Mouse (Mus musculus) thymus, postnatal 36 days (tissue): ENCODE data around the gene Adgrl4.

Source experiments
- DNase-seq, 2 experiments: peaks; one replicate each; pipeline ENCODE4 v3.0.0; 2022; ENCODE audit warnings: mixed read lengths in 2 of 2

The Adgrl4 gene

GRCm38 (mm10) chr3:151437693-151438092 lies at the start of gene Adgrl4:
Gene Adgrl4 (plus strand): TSS chr3:151437887.
- no peak for DNase-seq

GRCm38 (mm10) chr3:151390912-151391311 lies 46.8 kb upstream of the Adgrl4 start:
- DNase-seq: no peak

- DNase-seq: no peak
Measured at GRCm38 (mm10) chr3:151392891-151393290, 44.8 kb upstream of the Adgrl4 start.

GRCm38 (mm10) chr3:151393330-151393729 lies 44.4 kb upstream of the Adgrl4 start:
- DNase-seq: no peak

- no peak for DNase-seq
Measured at GRCm38 (mm10) chr3:151399270-151399669, 38.4 kb upstream of the Adgrl4 start.

- no peak for DNase-seq
Measured at GRCm38 (mm10) chr3:151411031-151411430, 26.7 kb upstream of the Adgrl4 start.

GRCm38 (mm10) chr3:151411488-151411887 lies 26.2 kb upstream of the Adgrl4 start:
- DNase-seq: no peak

- DNase-seq: no peak
Measured at GRCm38 (mm10) chr3:151416931-151417330, 20.8 kb upstream of the Adgrl4 start.

- no peak for DNase-seq
Measured at GRCm38 (mm10) chr3:151417688-151418572, 19.8 kb upstream of the Adgrl4 start.

- no peak for DNase-seq
Measured at GRCm38 (mm10) chr3:151424326-151425207, 13.1 kb upstream of the Adgrl4 start.

GRCm38 (mm10) chr3:151430106-151430505 lies 7.6 kb upstream of the Adgrl4 start:
- no peak for DNase-seq

GRCm38 (mm10) chr3:151431507-151431906 lies 6.2 kb upstream of the Adgrl4 start:
- no peak for DNase-seq

GRCm38 (mm10) chr3:151438364-151438763 lies 677 bp downstream of the Adgrl4 start:
- no peak for DNase-seq

- no peak for DNase-seq
Measured at GRCm38 (mm10) chr3:151439976-151440375, 2.3 kb downstream of the Adgrl4 start.

GRCm38 (mm10) chr3:151442026-151442425 lies 4.3 kb downstream of the Adgrl4 start:
- no peak for DNase-seq

GRCm38 (mm10) chr3:151443486-151443885 lies 5.8 kb downstream of the Adgrl4 start:
- DNase-seq: no peak

GRCm38 (mm10) chr3:151444284-151444683 lies 6.6 kb downstream of the Adgrl4 start:
- no peak for DNase-seq

- DNase-seq: no peak
Measured at GRCm38 (mm10) chr3:151445936-151446335, 8.2 kb downstream of the Adgrl4 start.

- no peak for DNase-seq
Measured at GRCm38 (mm10) chr3:151454985-151455701, 17.5 kb downstream of the Adgrl4 start.

- no peak for DNase-seq
Measured at GRCm38 (mm10) chr3:151459430-151460190, 21.9 kb downstream of the Adgrl4 start.

- no peak for DNase-seq
Measured at GRCm38 (mm10) chr3:151465215-151465614, 27.5 kb downstream of the Adgrl4 start.

- no peak for DNase-seq
Measured at GRCm38 (mm10) chr3:151488853-151489252, 51.2 kb downstream of the Adgrl4 start.
